Mouse (Mus musculus) embryo, embryonic 9.5 days (tissue): Measurements from ENCODE around the gene Knop1.

Source experiments
- DNase-seq: peaks from one replicate; pipeline ENCODE4 v3.0.0-alpha.2; 2017; ENCODE audit errors: extremely low spot score

Gene Knop1

DNA sequence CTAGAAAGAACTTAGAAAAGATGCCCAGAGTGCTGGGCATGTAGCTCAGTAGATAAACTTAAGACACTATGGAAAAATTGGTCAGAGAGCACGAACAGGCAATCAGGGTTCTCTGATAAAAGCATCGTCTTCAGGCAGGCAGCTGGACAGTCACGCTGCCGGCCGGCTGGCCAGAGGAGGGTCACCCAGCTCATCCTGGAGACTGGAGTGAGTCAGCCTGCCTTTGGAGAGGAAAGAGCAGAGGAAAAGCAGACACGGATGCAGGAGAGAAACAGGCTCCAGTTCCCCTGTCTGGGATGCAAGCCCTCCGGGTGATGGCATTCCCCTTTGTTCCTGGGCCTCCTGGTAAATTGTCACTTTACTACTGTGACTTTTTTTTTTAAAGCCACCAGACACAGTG lies 58.5 kb downstream of the Knop1 start:
- no peak for DNase-seq

DNA sequence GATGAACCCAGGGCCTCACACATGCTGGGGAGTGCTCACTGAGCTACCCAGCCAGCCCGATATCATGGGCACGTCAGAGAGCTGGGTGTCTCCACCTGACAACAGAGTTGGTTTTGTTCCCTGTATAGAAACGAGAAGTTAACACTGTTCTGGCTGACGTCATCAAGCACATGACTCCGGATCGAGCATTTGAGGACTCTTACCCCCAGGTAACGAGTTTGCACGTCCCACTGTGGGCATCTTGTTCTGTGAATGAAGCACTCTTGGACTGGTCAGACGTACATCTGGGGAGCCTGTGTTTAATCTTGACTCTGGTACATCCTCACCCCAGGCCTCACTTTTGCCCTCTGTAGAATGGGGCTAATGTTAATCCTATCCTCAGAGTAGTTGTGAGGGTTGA lies 59.2 kb downstream of the Knop1 start:
- no peak for DNase-seq

DNA sequence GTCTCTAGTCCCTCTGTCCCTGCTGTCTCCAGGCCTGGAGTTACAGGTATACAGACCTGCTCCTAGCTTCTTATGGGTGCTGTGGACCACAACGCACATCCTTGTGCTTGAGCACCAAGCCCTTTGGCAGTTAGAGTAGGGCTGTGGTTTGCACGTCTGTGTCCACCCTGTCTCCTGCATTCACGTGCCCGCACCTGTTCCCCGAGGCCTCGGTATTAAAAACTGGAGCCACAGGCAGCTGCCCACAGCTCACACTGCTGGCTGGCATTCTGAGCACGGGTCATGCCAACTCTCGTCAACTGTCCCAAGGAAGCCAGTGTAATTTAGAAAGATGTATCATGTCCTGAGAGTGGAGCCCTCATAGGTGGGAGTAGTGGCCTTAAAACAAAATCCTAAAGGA lies 60.3 kb downstream of the Knop1 start:
- no peak for DNase-seq

DNA sequence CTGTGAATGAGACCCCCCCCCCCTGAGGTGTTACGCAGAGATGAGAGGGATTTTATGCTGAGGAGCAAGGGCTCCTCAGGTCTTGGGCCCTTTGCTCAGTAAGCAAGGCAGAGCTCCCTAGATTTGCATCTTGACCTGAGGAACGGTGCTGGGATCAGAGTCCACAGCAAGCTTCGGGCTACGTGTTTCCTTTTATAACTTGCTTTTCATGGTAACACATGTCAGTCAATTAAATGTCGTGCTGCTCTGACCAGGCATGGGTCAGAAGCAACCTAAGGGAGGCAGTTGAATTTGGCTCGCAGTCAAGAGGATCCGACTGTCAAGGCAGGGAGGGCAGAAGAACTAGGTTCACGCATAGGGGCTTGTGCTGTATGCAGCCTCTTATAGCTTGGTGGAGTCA lies 62.2 kb downstream of the Knop1 start:
- no peak for DNase-seq
